Mouse (Mus musculus) embryonic fibroblast, embryonic 13.5 days (primary cell): Measurements from ENCODE around the gene Fam25c.

Source experiments
- CTCF ChIP-seq: IDR thresholded peaks from 2 replicates; pipeline ENCODE4 v1.5.1; 2011; ENCODE audit warnings: mild to moderate bottlenecking, control low read depth, low read length, moderate library complexity, borderline replicate concordance; ENCODE audit not compliant: insufficient read depth
- POLR2A ChIP-seq: IDR thresholded peaks from 2 replicates; pipeline ENCODE4 v1.6.1; 2011; ENCODE audit warnings: low read depth, mild to moderate bottlenecking, control low read depth, low read length, moderate library complexity

DNA sequence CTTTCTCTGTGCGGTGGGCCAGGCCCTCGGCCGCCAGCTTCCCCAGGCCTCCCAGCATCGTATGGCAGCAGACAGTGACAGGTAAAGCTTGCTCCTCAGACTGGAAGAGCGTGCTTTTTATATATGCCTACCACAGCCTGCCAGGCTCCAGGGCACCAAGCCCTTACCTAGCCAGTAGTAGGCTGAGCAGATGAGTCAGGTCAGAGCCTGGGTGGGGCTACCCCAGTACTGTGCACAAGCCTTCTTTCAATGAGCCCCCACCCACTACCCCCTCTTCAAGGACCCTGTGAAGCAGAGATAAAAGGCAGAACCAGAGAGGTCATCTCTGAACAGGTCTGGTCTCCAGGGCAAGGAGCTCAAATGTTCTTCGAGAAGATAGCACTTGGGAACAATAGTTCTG, at the start of gene Fam25c:
- no peak for TF ChIP-seq CTCF
- TF ChIP-seq POLR2A, result no peak
